Mouse (Mus musculus) ES-E14 (cell line): ENCODE results near the gene Bmper. TPM values are rescaled to one million over a fixed set of nuclear protein-coding genes. Genes with fewer than 3 reads are reported as not detected.

Source experiments
- DNase-seq: peaks from one replicate; pipeline ENCODE4 v3.0.0-alpha.2; 2013; ENCODE audit warnings: low read depth, low spot score
- H3K27ac ChIP-seq: 2 replicates; pipeline ENCODE4 v1.5.1; 2012; ENCODE audit warnings: low read depth, mild to moderate bottlenecking, low read length, moderate library complexity, mixed read lengths; ENCODE audit not compliant: poor library complexity, insufficient read depth, severe bottlenecking
- H3K36me3 ChIP-seq: 2 replicates; pipeline ENCODE4 v1.6.1; 2012; ENCODE audit warnings: mild to moderate bottlenecking, low read length, moderate library complexity, mixed read lengths; ENCODE audit not compliant: control insufficient read depth, poor library complexity, insufficient read depth, severe bottlenecking
- H3K4me1 ChIP-seq, 2 experiments: fragments of 150-350 bp in 1 of 2; sonication (generic) in 1 of 2; 2 replicates each; pipeline ENCODE4 v1.6.1; 2012; ENCODE audit warnings: low read length in 2 of 2, mild to moderate bottlenecking in 1 of 2, mixed read lengths in 1 of 2; ENCODE audit not compliant: control insufficient read depth in 2 of 2, insufficient read depth in 2 of 2, poor library complexity in 1 of 2
- H3K4me3 ChIP-seq, 2 experiments: fragments of 150-350 bp in 1 of 2; sonication (generic) in 1 of 2; 2 replicates each; pipeline ENCODE4 v1.5.1; 2012; ENCODE audit warnings: low read length in 2 of 2, low read depth in 1 of 2, mild to moderate bottlenecking in 1 of 2, mixed read lengths in 1 of 2; ENCODE audit not compliant: insufficient read depth in 1 of 2, poor library complexity in 1 of 2, severe bottlenecking in 1 of 2
- H3K9ac ChIP-seq: 2 replicates; pipeline ENCODE4 v1.6.1; 2012; ENCODE audit warnings: low read depth, mild to moderate bottlenecking, low read length, mixed read lengths; ENCODE audit not compliant: poor library complexity, insufficient read depth, severe bottlenecking
- H3K9me3 ChIP-seq: fragments of 150-350 bp; sonication (generic); 2 replicates; pipeline ENCODE4 v1.6.1; 2012; ENCODE audit warnings: low read depth, mild to moderate bottlenecking, low read length; ENCODE audit not compliant: control insufficient read depth, insufficient read depth
- CHD2 ChIP-seq: IDR thresholded peaks from 2 replicates; pipeline ENCODE4 v1.6.1; 2014; ENCODE audit warnings: mild to moderate bottlenecking, low read depth, low read length, inconsistent platforms
- HCFC1 ChIP-seq: IDR thresholded peaks from 2 replicates; pipeline ENCODE4 v1.6.1; 2012; ENCODE audit warnings: low read length, inconsistent platforms, borderline replicate concordance; ENCODE audit not compliant: insufficient read depth
- MAFK ChIP-seq: IDR thresholded peaks from 2 replicates; pipeline ENCODE4 v1.6.1; 2014; ENCODE audit warnings: mild to moderate bottlenecking, low read depth, low read length, inconsistent platforms; ENCODE audit not compliant: insufficient read depth
- ZC3H11A ChIP-seq: IDR thresholded peaks from 2 replicates; pipeline ENCODE4 v1.6.1; 2012; ENCODE audit warnings: low read depth, mild to moderate bottlenecking, inconsistent platforms, low read length, borderline replicate concordance
- ZNF384 ChIP-seq: IDR thresholded peaks from 2 replicates; pipeline ENCODE4 v1.6.1; 2012; ENCODE audit warnings: low read depth, low read length, inconsistent platforms
- in situ Hi-C, 2 experiments: fragments of 600-800 bp; cut with MboI; formaldehyde crosslinking; loops; one replicate each; pipeline ENCODE4 v1.15.1; 2025; ENCODE audit warnings: low sequenced_read_pairs in 2 of 2, inconsistent platforms in 1 of 2; ENCODE audit not compliant: unreplicated experiment in 2 of 2
- total RNA-seq: library from RNA; depleted of rRNA; stranded (reverse); fragments of 300-350 nt; gene quantifications from 2 replicates; pipeline ENCODE4 v1.2.3, GENCODE M21; 2012

The Bmper gene
- total RNA-seq, 1 experiment = 2.5 TPM

GRCm38 (mm10) chr9:23256576-23256975 is 33.7 kb downstream of the Bmper start:
- Histone ChIP-seq H3K36me3 (no peaks in the 10 kb centered on the region), H3K9me3 (no peaks in the 10 kb centered on the region), H3K4me3 (no peak overlapping the region), H3K27ac (no peak overlapping the region), H3K9ac (no peak overlapping the region), H3K4me1 (no peaks in the 10 kb centered on the region)
- no peak for TF ChIP-seq ZNF384
- TF ChIP-seq HCFC1 = no peak
- TF ChIP-seq ZC3H11A = no peak
- no peak for TF ChIP-seq MAFK
- TF ChIP-seq CHD2 = no peak
- in situ Hi-C loops = no loop called here
- no peak for DNase-seq

- Histone ChIP-seq H3K36me3 (no peaks in the 10 kb centered on the region), H3K4me1 (no peaks in the 10 kb centered on the region), H3K4me3 (no peak overlapping the region), H3K9me3 (no peaks in the 10 kb centered on the region), H3K27ac (no peak overlapping the region), H3K9ac (no peak overlapping the region)
- in situ Hi-C loops = no loop called here
- DNase-seq = no peak
- TF ChIP-seq CHD2 (no peak), MAFK (no peak), HCFC1 (no peak), ZC3H11A (no peak), ZNF384 (no peak)
Measured at GRCm38 (mm10) chr9:23261834-23262233, 39.0 kb downstream of the Bmper start.

GRCm38 (mm10) chr9:23262851-23263250 is 40.0 kb downstream of the Bmper start:
- H3K4me1 ChIP-seq = no peaks in the 10 kb centered on the region

GRCm38 (mm10) chr9:23264471-23264870 is 41.6 kb downstream of the Bmper start:
- Histone ChIP-seq H3K36me3 (no peaks in the 10 kb centered on the region), H3K9me3 (no peaks in the 10 kb centered on the region), H3K9ac (no peak overlapping the region), H3K4me3 (no peak overlapping the region), H3K4me1 (no peaks in the 10 kb centered on the region), H3K27ac (no peak overlapping the region)
- TF ChIP-seq HCFC1 (no peak), CHD2 (no peak), ZNF384 (no peak)
- DNase-seq = no peak
- in situ Hi-C loops = no loop called here

More at GRCm38 (mm10) chr9:23262851-23263250, 40.0 kb downstream of the Bmper start:
- Histone ChIP-seq H3K36me3 (no peaks in the 10 kb centered on the region), H3K9ac (no peak overlapping the region), H3K4me3 (no peak overlapping the region), H3K27ac (no peak overlapping the region), H3K9me3 (no peaks in the 10 kb centered on the region)
- in situ Hi-C loops = no loop called here
- DNase-seq = no peak
- no peak for TF ChIP-seq HCFC1
- no peak for TF ChIP-seq ZC3H11A
- no peak for TF ChIP-seq ZNF384
- TF ChIP-seq MAFK = no peak
- no peak for TF ChIP-seq CHD2

- in situ Hi-C loops = no loop called here
- TF ChIP-seq ZNF384 = no peak
- no peak for TF ChIP-seq MAFK
- no peak for TF ChIP-seq HCFC1
- TF ChIP-seq ZC3H11A = no peak
- TF ChIP-seq CHD2 = no peak
- Histone ChIP-seq H3K36me3 (no peaks in the 10 kb centered on the region), H3K4me3 (no peak overlapping the region), H3K9ac (no peak overlapping the region), H3K4me1 (no peaks in the 10 kb centered on the region), H3K9me3 (no peaks in the 10 kb centered on the region), H3K27ac (no peak overlapping the region)
- DNase-seq = no peak
Measured at GRCm38 (mm10) chr9:23268609-23269008, 45.7 kb downstream of the Bmper start.
